Mouse (Mus musculus): ENCODE measurements around the gene Gmip.
A peak's percentile ranks its signal among the peaks of the same experiment; 100 is the strongest.

Gene Gmip

DNA sequence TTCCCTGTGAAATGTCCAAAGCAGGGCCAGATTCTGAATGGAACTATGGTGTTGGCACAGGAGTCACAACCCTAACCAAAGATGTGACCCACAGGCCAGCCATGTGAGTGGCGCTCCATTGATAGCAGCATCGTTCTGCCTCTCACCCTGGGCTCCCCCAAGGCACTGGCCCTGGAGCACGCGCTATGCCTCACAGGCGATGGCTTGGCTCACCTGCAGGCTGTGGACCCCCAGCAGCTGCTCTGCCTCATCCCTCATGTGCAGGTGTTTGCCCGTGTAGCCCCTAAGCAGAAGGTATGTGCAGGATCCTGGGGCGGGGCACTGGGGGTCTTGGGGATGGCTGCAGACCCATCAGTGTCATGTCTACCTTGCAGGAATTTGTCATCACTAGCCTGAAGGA is 5.1 kb upstream of the Gmip start:
- DNase-seq (ENCODE audit: low read depth, low spot score), result no peak

GRCm38 (mm10) chr8:69804537-69804936 is 3.9 kb upstream of the Gmip start:
- DNase-seq (ENCODE audit: low read depth, low spot score), result no peak

GRCm38 (mm10) chr8:69805086-69805485 is 3.4 kb upstream of the Gmip start:
- no peak for DNase-seq (ENCODE audit: low read depth, low spot score)

GRCm38 (mm10) chr8:69805491-69805890 is 3.0 kb upstream of the Gmip start:
- DNase-seq (ENCODE audit: low read depth, low spot score), result no peak

DNA sequence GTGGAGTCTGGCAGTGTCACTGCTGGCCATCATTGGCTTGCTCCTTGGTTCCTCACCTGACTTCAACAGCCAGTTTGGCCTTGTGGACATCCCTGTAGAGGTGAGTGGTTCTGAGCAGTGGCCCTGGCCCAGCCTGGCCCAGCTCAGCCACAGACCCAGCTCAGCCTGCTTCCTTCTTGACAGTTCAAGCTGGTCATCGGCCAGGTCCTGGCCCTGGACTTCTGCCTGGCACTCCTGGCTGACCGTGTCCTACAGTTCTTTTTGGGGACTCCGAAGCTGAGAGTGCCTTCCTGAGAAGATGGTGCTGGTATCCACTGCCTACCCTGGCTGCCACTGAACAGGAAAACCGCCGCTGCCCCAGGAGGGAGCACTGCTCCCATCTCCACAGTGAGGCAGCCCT is 1.2 kb upstream of the Gmip start:
- DNase-seq (ENCODE audit: low read depth, low spot score), result no peak

GRCm38 (mm10) chr8:69808864-69809403 is 455 bp downstream of the Gmip start:
- DNase-seq (ENCODE audit: low read depth, low spot score), result peak; percentile 71

DNA sequence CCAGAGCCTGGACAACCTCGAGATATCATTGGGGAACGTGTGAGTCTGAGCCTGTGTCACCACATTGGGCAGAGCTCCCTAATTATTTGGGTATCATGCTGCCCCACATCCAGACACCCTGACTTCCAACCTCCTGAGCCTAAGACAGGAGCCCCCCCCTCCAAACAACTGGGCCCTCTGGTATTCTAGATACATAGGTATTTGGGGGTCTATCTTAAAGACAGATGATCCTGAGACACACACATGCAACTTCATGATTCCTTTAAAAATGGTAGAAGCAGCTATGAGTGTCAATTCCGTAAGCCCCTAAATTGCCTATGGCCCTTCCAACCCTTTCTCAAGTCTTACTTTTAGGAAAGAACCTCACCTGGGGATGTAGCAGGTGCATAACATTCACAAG is 1.3 kb downstream of the Gmip start:
- DNase-seq (ENCODE audit: low read depth, low spot score), result no peak

- DNase-seq (ENCODE audit: low read depth, low spot score), result no peak
Observed at GRCm38 (mm10) chr8:69814881-69815280, 6.4 kb downstream of the Gmip start.

- DNase-seq (ENCODE audit: low read depth, low spot score), result no peak
Observed at GRCm38 (mm10) chr8:69815396-69815795, 6.9 kb downstream of the Gmip start.

- DNase-seq (ENCODE audit: low read depth, low spot score), result no peak
Observed at GRCm38 (mm10) chr8:69820466-69820865, 12.0 kb downstream of the Gmip start.

DNA sequence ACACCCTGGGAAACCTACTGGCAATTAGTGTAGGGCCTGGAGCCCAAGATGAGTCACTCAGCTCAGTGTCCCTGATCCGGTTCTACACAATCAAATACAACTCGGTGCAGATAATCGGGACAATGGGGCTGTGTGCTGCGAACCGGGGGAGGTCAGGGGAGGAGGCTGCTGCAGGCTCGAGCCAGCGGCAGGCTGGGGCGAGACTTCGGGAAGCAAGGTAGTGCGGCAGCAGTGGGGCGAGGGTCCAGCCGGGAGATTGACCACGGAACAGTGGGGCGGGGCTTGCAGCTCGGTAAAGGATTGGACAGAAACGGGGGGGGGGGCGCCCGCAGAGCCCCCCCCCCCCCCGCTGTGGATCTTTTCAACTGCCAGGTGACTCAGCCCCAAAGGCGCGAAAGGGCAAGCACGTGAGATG is 13.5 kb downstream of the Gmip start:
- DNase-seq (ENCODE audit: low read depth, low spot score), result no peak

GRCm38 (mm10) chr8:69822386-69823191 is 14.1 kb downstream of the Gmip start, which contains the start of gene Lpar2:
Gene Lpar2 (plus strand): TSS chr8:69822429.
- peak; percentile 83 for DNase-seq (ENCODE audit: low read depth, low spot score)

- DNase-seq (ENCODE audit: low read depth, low spot score), result no peak
Observed at GRCm38 (mm10) chr8:69826371-69826770, 17.9 kb downstream of the Gmip start.

- DNase-seq (ENCODE audit: low read depth, low spot score), result peak; percentile 98
Observed at GRCm38 (mm10) chr8:69832298-69832853, 23.9 kb downstream of the Gmip start, which contains the start of gene Pbx4. Gene Pbx4 (plus strand): TSS chr8:69832491.

DNA sequence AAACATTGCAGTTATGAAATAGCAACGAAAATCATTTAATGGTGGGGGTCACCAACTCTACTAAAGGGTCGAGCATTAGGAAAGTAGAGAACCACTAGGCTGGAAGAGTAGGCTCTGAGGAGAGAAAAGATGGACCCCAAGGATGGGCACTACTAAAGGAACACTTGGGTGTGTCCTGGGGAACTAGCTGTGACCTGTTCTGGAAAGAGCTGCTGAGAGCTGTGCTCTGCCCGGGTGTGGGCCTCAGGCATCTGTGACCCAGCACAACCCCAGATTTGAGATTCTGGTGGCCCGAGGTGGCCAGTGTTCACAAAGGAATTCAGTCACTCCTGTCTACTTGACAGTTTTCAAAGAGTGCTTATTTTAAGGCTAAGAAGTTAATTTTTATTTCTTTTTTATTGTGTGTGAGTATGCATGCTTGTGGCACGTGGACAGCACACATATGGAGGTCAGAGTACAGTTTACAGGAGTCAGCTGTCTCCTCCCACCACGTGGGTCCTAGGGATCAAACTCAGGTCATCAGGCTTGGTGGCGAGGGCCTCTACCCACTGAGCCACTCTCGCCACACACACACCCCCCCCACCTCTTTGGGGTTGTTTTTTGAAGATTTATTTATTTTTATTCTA is 28.7 kb downstream of the Gmip start:
- no peak for DNase-seq (ENCODE audit: low read depth, low spot score)

GRCm38 (mm10) chr8:69847167-69848065 is 38.9 kb downstream of the Gmip start:
- DNase-seq (ENCODE audit: low read depth, low spot score), result no peak

GRCm38 (mm10) chr8:69848951-69849350 is 40.5 kb downstream of the Gmip start:
- DNase-seq (ENCODE audit: low read depth, low spot score), result no peak

DNA sequence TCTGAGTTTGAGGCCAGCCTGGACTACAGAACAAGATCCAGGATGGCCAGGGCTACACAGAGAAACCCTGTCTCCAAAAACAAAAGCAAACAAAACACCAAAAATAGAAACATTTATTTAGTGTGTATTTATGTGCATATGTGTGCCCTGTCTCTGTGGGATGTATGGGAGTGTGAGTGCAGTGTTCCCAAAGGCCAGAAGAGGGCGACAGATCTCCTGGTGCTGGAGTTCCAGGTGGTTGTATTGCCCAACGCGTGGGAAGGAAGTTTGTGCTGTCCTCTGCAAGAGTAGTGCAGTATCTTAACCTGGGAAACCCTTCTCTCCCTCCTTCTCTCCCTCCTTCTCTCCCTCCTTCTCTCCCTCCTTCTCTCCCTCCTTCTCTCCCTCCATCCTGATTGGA is 41.4 kb downstream of the Gmip start:
- no peak for DNase-seq (ENCODE audit: low read depth, low spot score)

GRCm38 (mm10) chr8:69850926-69851506 is 42.5 kb downstream of the Gmip start:
- no peak for DNase-seq (ENCODE audit: low read depth, low spot score)

DNA sequence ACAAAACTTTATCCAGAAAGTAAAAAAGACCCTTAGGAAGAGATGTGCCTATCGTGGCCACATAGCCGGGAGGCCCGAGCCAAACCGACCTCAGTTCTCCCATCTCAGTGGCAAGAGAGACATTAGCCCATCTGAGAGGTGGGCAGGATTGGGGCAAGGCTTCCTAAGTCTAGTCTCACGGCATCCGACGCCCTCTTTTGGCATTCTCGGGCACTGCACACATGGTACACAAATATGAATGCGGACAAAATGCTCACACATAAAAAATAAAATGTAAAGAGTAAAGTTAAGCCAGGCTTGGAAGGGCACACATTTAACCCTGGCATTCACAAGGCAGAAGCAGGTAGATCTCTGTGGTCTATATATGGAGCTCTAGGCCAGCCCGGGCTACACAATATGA is 45.4 kb downstream of the Gmip start:
- DNase-seq (ENCODE audit: low read depth, low spot score), result no peak

- DNase-seq (ENCODE audit: low read depth, low spot score), result no peak
Observed at GRCm38 (mm10) chr8:69860807-69861206, 52.3 kb downstream of the Gmip start.
